Mouse (Mus musculus): ENCODE measurements around the gene Slc26a3.

- TF ChIP-seq CTCF (IDR thresholded peaks at IDR 0.05; ENCODE audit: low read depth) = no peak
- TF ChIP-seq EP300 (optimal IDR thresholded peaks at IDR 0.05) = no peak
These were observed 25.3 kb downstream of the Slc26a3 start for GRCm38 (mm10) chr12:31415971-31416370.

All from stomach, postnatal 0 days (tissue).